Mouse (Mus musculus) midbrain, embryonic 16.5 days (tissue): ENCODE data around the gene Cntn4. TPM values are rescaled to one million over a fixed set of nuclear protein-coding genes. Genes with fewer than 3 reads are reported as not detected.
A peak's percentile ranks its signal among the peaks of the same experiment; 100 is the strongest.

Experiments used
- ATAC-seq: fragments of 200-750 bp; cut with Nextera tagmentation; 2 replicates; pipeline ENCODE4 v1.8.0; 2017; ENCODE audit warnings: moderate TSS enrichment
- H3K27ac ChIP-seq: fragments of 300-500 bp; sonication (generic); 2 replicates; pipeline ENCODE4 v1.5.1; 2014; ENCODE audit warnings: mild to moderate bottlenecking, low read length, mixed read lengths
- H3K27me3 ChIP-seq: fragments of 300-500 bp; sonication (generic); 2 replicates; pipeline ENCODE4 v1.6.1; 2014; ENCODE audit warnings: low read depth, low read length, mixed read lengths; ENCODE audit not compliant: control insufficient read depth, insufficient read depth
- H3K36me3 ChIP-seq: fragments of 300-500 bp; sonication (generic); 2 replicates; pipeline ENCODE4 v1.6.1; 2014; ENCODE audit warnings: mild to moderate bottlenecking, low read length, moderate library complexity, mixed read lengths; ENCODE audit not compliant: control insufficient read depth, insufficient read depth
- H3K4me1 ChIP-seq: fragments of 300-500 bp; sonication (generic); 2 replicates; pipeline ENCODE4 v1.6.1; 2014; ENCODE audit warnings: mild to moderate bottlenecking, low read length, mixed read lengths; ENCODE audit not compliant: control insufficient read depth, insufficient read depth
- H3K4me2 ChIP-seq: fragments of 300-500 bp; sonication (generic); 2 replicates; pipeline ENCODE4 v1.6.1; 2014; ENCODE audit warnings: mild to moderate bottlenecking, low read length, mixed read lengths
- H3K4me3 ChIP-seq: fragments of 300-500 bp; sonication (generic); 2 replicates; pipeline ENCODE4 v1.5.1; 2014; ENCODE audit warnings: low read depth, mild to moderate bottlenecking, low read length, moderate library complexity, mixed read lengths
- H3K9ac ChIP-seq: fragments of 300-500 bp; sonication (generic); 2 replicates; pipeline ENCODE4 v1.6.1; 2014; ENCODE audit warnings: low read depth, low read length, mixed read lengths
- H3K9me3 ChIP-seq: fragments of 300-500 bp; sonication (generic); replicated peaks from 2 replicates; pipeline ENCODE4 v1.6.1; 2014; ENCODE audit warnings: mild to moderate bottlenecking, low read length, mixed read lengths; ENCODE audit not compliant: control insufficient read depth, poor library complexity, severe bottlenecking
- WGBS: fragments of 180-500 bp; shearing (Covaris S2); extraction: QIAGEN DNeasy Blood & Tissue Kit; methylation state at CpG from one replicate; pipeline ENCODE4 v1.1.7; 2014; 5-methylcytosine and 5-hydroxymethylcytosine counted together
- polyA plus RNA-seq: library from polyadenylated mRNA; unstranded; fragments of >200 nt; fragmentation: Nextera tagmentation; extraction: Ambion mirVana; gene quantifications from 2 replicates; pipeline ENCODE4 v1.2.1, GENCODE M21; 2015

Cntn4 gene
- polyA plus RNA-seq, 1 experiment from 2014 or later: 31.3 TPM

DNA sequence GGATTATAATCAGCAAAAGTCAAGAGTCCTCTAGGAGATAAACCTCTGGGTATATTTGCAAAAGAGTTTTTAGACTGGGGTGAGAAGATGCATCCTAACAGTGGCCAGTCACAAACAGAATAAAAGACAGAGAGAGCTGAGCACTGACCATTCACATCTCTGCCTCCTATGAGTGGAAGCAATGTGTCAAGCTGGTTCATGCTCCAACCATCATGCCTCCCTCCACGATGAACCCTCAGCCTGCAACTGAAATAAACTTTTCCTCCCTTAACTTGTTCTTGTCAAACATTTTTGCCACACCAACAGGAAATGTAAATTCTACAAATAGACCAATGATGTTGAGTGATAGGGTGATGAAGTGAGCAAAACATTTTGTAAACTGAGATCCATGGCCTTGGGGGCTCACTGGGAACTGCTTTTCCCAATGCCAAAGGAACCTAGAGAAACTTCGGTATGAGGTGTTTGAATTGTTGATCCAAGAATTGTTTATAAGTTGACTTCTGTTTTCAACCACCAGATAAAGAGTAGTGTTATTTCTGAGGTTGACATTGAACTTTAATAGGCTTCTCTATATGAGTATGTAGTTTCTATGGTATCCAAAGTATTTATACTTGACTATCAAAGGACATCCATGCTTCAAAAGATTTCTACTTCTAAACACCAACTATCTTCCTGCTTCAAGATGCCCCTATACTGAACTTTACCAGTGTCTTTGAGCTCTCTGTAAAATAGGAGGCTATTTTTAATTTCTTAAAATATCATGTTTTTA, 794.6 kb downstream of the Cntn4 start:
- ATAC-seq: no peak

DNA sequence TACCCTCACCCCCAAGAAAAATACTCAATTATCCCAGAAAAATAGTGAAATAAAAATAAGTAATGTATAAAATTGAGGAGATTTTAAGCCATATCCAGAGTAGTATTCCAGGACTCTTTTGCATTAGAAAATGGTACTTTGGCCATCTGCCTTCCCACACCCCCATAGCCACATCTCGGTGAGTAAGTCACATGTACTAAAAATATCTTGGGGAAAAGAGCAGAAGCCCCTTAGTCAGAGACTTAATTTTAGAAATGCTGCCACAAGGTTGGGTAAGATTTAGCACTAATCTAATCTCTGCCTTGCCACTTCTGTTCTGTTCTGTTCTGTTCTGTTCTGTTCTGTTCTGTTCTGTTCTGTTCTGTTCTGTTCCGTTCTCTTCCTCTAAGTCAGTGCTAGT, 796.4 kb downstream of the Cntn4 start:
- ATAC-seq: no peak
- 96% methylated on average over 2 of the region's 2 CpGs for WGBS
- Histone ChIP-seq H3K4me2 (no peak overlapping the region), H3K4me3 (no peak overlapping the region), H3K36me3 (no peaks in the 10 kb centered on the region), H3K4me1 (no peaks in the 10 kb centered on the region), H3K27me3 (no peaks in the 10 kb centered on the region), H3K27ac (no peak overlapping the region), H3K9ac (no peak overlapping the region), H3K9me3 (no peaks in the 10 kb centered on the region)

More for the DNA sequence above, 794.6 kb downstream of the Cntn4 start:
- Histone ChIP-seq H3K4me3 (no peak overlapping the region), H3K27ac (no peak overlapping the region), H3K4me2 (no peak overlapping the region), H3K9ac (no peak overlapping the region), H3K4me1 (no peaks in the 10 kb centered on the region), H3K36me3 (no peaks in the 10 kb centered on the region), H3K9me3 (no peaks in the 10 kb centered on the region), H3K27me3 (no peaks in the 10 kb centered on the region)
- 84% methylated on average over 2 of the region's 2 CpGs for WGBS

DNA sequence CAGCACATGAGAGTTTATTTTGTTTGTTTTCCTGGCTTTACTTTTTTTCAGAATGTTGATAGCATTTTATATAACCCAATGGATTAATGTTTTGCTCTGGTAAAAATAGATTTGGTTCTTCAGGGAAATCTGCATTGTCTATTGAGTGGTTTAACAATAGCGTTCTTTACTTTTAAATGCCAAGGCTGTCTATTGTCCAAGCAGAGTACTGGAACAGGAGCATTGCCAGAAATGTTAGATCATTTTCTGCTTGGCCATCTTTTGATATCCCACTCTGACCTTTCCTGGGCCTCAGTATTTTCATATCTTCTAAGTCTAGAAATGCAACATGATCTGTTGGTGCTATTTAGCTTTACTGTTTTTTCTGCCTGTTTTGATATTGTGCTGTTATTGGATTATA, 804.1 kb downstream of the Cntn4 start:
- Histone ChIP-seq H3K27me3 (no peaks in the 10 kb centered on the region), H3K4me3 (no peak overlapping the region), H3K36me3 (no peaks in the 10 kb centered on the region), H3K9ac (no peak overlapping the region), H3K27ac (no peak overlapping the region), H3K9me3 (no peaks in the 10 kb centered on the region), H3K4me1 (no peaks in the 10 kb centered on the region), H3K4me2 (no peak overlapping the region)
- WGBS: 89% methylated on average over 1 of the region's 1 CpGs
- no peak for ATAC-seq

DNA sequence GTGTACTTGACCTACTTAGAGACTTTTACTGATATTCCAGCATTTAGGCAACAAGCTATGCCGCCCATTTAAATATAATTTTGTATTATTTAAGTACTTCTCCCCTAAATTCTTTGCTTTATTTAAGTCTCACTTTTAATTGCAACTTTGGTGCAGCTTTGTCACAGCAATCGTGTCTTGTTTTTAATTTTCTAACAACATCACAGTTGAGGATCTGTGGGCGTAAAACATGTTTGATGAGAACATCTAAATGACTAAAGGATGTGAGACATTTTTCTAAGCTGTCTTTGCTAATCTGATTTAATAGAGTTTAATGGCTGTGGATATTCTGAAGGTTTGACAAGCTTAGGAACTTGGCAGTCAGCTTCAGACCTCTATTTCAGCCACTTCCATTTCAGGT, 818.8 kb downstream of the Cntn4 start:
- ATAC-seq: no peak
- no peak overlapping the region for H3K4me2 ChIP-seq
- H3K4me3 ChIP-seq: no peak overlapping the region
- no peaks in the 10 kb centered on the region for H3K9me3 ChIP-seq
- H3K27ac ChIP-seq: no peak overlapping the region
- no peaks in the 10 kb centered on the region for H3K36me3 ChIP-seq
- no peaks in the 10 kb centered on the region for H3K27me3 ChIP-seq
- H3K4me1 ChIP-seq: no peaks in the 10 kb centered on the region
- H3K9ac ChIP-seq: no peak overlapping the region
- WGBS: 89% methylated on average over 3 of the region's 3 CpGs

DNA sequence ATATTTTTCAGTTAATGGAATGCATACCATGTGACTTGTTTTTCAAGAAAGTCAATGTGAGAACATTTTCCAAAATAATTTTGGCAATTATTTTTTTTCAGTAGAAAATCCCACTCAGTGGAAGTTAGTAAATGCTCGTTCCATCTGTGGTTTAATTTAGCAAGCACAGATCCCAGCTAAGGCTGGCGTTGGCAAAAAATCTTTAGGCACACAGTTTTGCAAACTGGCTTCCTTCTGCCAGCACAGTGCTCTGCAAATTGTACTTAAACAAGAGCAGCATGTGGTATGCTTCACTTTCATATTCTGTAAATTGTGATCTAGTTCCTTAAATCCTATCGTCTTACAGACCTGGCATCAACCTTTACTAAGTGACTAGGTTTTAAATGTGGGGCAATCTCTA, 821.7 kb downstream of the Cntn4 start:
- H3K9me3 ChIP-seq: no peaks in the 10 kb centered on the region
- H3K36me3 ChIP-seq: no peaks in the 10 kb centered on the region
- no peak for ATAC-seq
- H3K4me2 ChIP-seq: no peak overlapping the region
- no peaks in the 10 kb centered on the region for H3K4me1 ChIP-seq
- no peak overlapping the region for H3K9ac ChIP-seq
- H3K27ac ChIP-seq: no peak overlapping the region
- 90% methylated on average over 3 of the region's 3 CpGs for WGBS
- H3K27me3 ChIP-seq: no peaks in the 10 kb centered on the region
- H3K4me3 ChIP-seq: no peak overlapping the region

DNA sequence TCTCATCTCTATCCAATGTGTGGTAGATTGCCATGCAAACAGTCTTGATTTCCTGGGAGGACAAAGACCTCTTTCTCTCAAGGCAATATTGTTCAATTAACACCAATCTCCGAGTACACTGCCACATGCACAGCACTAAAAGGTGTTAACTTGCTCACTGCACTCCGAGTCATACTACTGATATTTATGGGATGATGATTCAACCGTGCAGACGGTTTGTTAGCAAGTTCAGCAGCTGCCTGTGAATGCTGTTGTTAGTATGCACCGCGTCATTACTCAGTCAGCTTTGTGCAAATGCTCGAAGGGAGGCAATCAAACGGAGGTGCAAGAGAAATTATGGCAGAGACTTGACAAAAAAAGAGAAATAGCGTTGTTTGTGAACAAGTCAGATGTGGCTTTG, 826.5 kb downstream of the Cntn4 start:
- Histone ChIP-seq H3K4me1 (no peaks in the 10 kb centered on the region), H3K9ac (no peak overlapping the region), H3K27me3 (no peaks in the 10 kb centered on the region), H3K4me2 (no peak overlapping the region), H3K9me3 (no peaks in the 10 kb centered on the region), H3K36me3 (no peaks in the 10 kb centered on the region), H3K27ac (no peak overlapping the region), H3K4me3 (no peak overlapping the region)
- no peak for ATAC-seq
- 56% methylated on average over 9 of the region's 9 CpGs for WGBS

DNA sequence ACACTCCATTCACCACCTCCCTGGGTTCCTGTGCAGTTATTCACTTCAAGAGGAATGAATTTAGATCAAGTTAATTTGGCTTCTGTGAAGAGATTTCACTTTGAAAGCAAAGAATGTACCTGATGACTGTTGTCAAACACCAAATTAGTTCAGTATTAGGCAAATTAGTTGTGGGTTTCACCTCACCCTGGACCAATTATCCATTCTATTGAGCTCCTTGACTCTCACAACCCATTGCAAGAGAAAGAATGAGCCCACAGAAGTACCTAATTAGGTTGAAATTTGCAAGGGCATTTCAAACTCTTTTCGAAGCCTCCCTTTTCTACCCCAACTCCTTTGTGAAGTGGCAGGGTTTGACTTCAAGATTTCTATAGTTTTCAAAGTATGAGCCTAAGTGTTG, 842.9 kb downstream of the Cntn4 start:
- Histone ChIP-seq H3K36me3 (no peaks in the 10 kb centered on the region), H3K9ac (no peak overlapping the region), H3K4me1 (no peaks in the 10 kb centered on the region), H3K27ac (no peak overlapping the region), H3K9me3 (no peaks in the 10 kb centered on the region), H3K4me3 (no peak overlapping the region), H3K4me2 (no peak overlapping the region), H3K27me3 (no peaks in the 10 kb centered on the region)
- WGBS: 71% methylated on average over 1 of the region's 1 CpGs
- ATAC-seq: no peak

DNA sequence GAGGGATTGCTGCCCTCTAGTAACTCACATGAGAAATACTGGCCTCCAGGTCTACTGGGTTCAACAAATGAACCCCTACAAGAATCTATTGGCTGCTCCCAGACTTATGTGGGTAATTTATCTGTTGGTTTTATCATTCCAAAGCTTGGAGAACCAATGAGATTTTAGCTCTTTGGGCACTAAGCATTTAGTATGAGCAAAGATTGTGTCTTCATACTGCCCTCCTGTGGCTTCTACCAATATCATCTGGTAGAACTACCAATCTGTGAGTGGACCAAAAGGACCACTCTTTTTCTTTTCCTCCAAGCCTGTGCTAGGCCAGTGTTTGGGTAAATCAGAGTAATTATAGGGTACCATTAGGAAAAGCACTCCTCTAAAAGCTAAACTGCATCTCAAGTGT, 866.0 kb downstream of the Cntn4 start:
- H3K9ac ChIP-seq: no peak overlapping the region
- H3K4me3 ChIP-seq: no peak overlapping the region
- no peak overlapping the region for H3K27ac ChIP-seq
- H3K4me2 ChIP-seq: no peak overlapping the region
- H3K36me3 ChIP-seq: no peaks in the 10 kb centered on the region
- H3K9me3 ChIP-seq: no peaks in the 10 kb centered on the region
- ATAC-seq: no peak
- no peaks in the 10 kb centered on the region for H3K27me3 ChIP-seq
- H3K4me1 ChIP-seq: no peaks in the 10 kb centered on the region

DNA sequence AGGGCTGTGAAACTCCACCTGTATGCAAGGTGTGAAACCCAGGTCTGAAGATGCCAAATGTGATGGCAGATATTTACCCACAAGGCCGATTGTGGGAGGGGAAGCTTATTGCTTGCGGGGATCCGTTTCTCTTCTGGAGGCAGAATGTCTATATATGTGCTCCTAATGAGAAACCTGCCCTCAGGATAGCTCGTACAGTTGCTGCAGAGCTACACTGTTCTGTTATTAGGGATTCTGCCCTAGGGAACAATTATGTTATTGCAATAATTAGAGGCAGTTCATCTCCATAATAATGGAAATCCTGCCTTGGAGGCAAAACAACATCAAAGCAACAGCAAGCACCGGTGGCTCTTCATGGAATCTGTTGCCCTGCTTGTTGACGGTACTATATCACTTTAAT, 884.2 kb downstream of the Cntn4 start:
- H3K4me2 ChIP-seq: no peak overlapping the region
- no peaks in the 10 kb centered on the region for H3K9me3 ChIP-seq
- H3K36me3 ChIP-seq: no peaks in the 10 kb centered on the region
- H3K4me1 ChIP-seq: peaks cover 4% of the 10 kb centered on the region
- no peak overlapping the region for H3K4me3 ChIP-seq
- H3K27ac ChIP-seq: no peak overlapping the region
- H3K27me3 ChIP-seq: no peaks in the 10 kb centered on the region
- 48% methylated on average over 6 of the region's 6 CpGs for WGBS
- peak; percentile 50; the same call in 1 of the 2 replicates for ATAC-seq
- H3K9ac ChIP-seq: no peak overlapping the region
